Mouse (Mus musculus): ENCODE measurements at regions not wholly inside any gene's neighbourhood (a gene's known extent, or its start where the extent isn't known, plus 50 kb on each side); places are given as distances from the start of the nearest gene placed in this dataset.

- DNase-seq (ENCODE audit: extremely low read depth, low read depth, low spot score) = peak; percentile 43
Observed at GRCm38 (mm10) chrX:105228580-105228979, 108.4 kb downstream of the Magee1 start.

- DNase-seq (ENCODE audit: extremely low read depth, low read depth, low spot score) = no peak
Observed at GRCm38 (mm10) chrX:105236982-105237738, 117.0 kb downstream of the Magee1 start.
